Mouse (Mus musculus) megakaryocyte, embryonic 14.5 days (primary cell): Measurements from ENCODE around the gene Adat1. TPM values are rescaled to one million over a fixed set of nuclear protein-coding genes. Genes with fewer than 3 reads are reported as not detected.

Source experiments
- H3K27me3 ChIP-seq: replicated peaks from 2 replicates; pipeline ENCODE3; 2012; ENCODE audit warnings: inconsistent platforms
- H3K36me3 ChIP-seq: replicated peaks from 2 replicates; pipeline ENCODE3; 2012; ENCODE audit warnings: low read length, inconsistent platforms, mixed read lengths
- H3K4me1 ChIP-seq: 2 replicates; pipeline ENCODE4 v1.6.1; 2012; ENCODE audit warnings: inconsistent platforms
- H3K4me3 ChIP-seq: replicated peaks from 2 replicates; pipeline ENCODE3; 2012; ENCODE audit warnings: moderate library complexity, mild to moderate bottlenecking, inconsistent platforms
- H3K9me3 ChIP-seq: 2 replicates; pipeline ENCODE4 v1.6.1; 2012; ENCODE audit warnings: inconsistent platforms
- FLI1 ChIP-seq: IDR thresholded peaks from 2 replicates; pipeline ENCODE4 v1.6.1; 2012; ENCODE audit warnings: low read length, inconsistent platforms, mixed read lengths
- GATA1 ChIP-seq: IDR thresholded peaks from 3 replicates; pipeline ENCODE4 v1.6.1; 2012; ENCODE audit warnings: mixed read lengths, low read length, inconsistent platforms, borderline replicate concordance
- polyA plus RNA-seq: library from polyadenylated mRNA; stranded (reverse); fragments of >175 nt; gene quantifications from 2 replicates; pipeline ENCODE4 v1.2.3, GENCODE M21; 2012; ENCODE audit warnings: low replicate concordance; ENCODE audit not compliant: insufficient read depth

Gene Adat1
- polyA plus RNA-seq, 1 experiment = 0.40 TPM

GRCm38 (mm10) chr8:112009558-112009957, 17.5 kb upstream of the Adat1 start:
- Histone ChIP-seq H3K4me3 (no peak overlapping the region), H3K4me1 (peaks cover 53% of the 10 kb centered on the region)
- no peak for TF ChIP-seq GATA1
- no peak for TF ChIP-seq FLI1

GRCm38 (mm10) chr8:112007669-112008068, 15.6 kb upstream of the Adat1 start:
- Histone ChIP-seq H3K9me3 (no peaks in the 10 kb centered on the region), H3K27me3 (no peaks in the 10 kb centered on the region), H3K36me3 (peaks cover 55% of the 10 kb centered on the region), H3K4me1 (peaks cover 47% of the 10 kb centered on the region), H3K4me3 (no peak overlapping the region)
- TF ChIP-seq FLI1 (no peak), GATA1 (no peak)

More at GRCm38 (mm10) chr8:112009558-112009957, 17.5 kb upstream of the Adat1 start:
- no peaks in the 10 kb centered on the region for H3K9me3 ChIP-seq
- peaks cover 37% of the 10 kb centered on the region for H3K36me3 ChIP-seq
- H3K27me3 ChIP-seq = no peaks in the 10 kb centered on the region

- H3K9me3 ChIP-seq = no peaks in the 10 kb centered on the region
- H3K36me3 ChIP-seq = peaks cover 75% of the 10 kb centered on the region
- TF ChIP-seq FLI1 (no peak), GATA1 (no peak)
- no peak overlapping the region for H3K4me3 ChIP-seq
- peaks cover 43% of the 10 kb centered on the region for H3K4me1 ChIP-seq
- no peaks in the 10 kb centered on the region for H3K27me3 ChIP-seq
Measured at GRCm38 (mm10) chr8:112005601-112006000, 13.5 kb upstream of the Adat1 start.

GRCm38 (mm10) chr8:112004754-112005153, 12.7 kb upstream of the Adat1 start:
- Histone ChIP-seq H3K4me1 (peaks cover 35% of the 10 kb centered on the region), H3K4me3 (no peak overlapping the region), H3K27me3 (no peaks in the 10 kb centered on the region), H3K9me3 (no peaks in the 10 kb centered on the region), H3K36me3 (peaks cover 84% of the 10 kb centered on the region)
- no peak for TF ChIP-seq FLI1
- TF ChIP-seq GATA1 = no peak

GRCm38 (mm10) chr8:111992703-111993039, 569 bp upstream of the Adat1 start:
- no peak for TF ChIP-seq GATA1
- TF ChIP-seq FLI1 = no peak
- peak overlapping the region; percentile 76 for H3K4me3 ChIP-seq
- no peaks in the 10 kb centered on the region for H3K27me3 ChIP-seq
- no peaks in the 10 kb centered on the region for H3K9me3 ChIP-seq
- peaks cover 24% of the 10 kb centered on the region for H3K4me1 ChIP-seq
- peaks cover 70% of the 10 kb centered on the region for H3K36me3 ChIP-seq

GRCm38 (mm10) chr8:111991278-111991677, 824 bp downstream of the Adat1 start:
- Histone ChIP-seq H3K36me3 (peaks cover 68% of the 10 kb centered on the region), H3K9me3 (no peaks in the 10 kb centered on the region), H3K4me1 (peaks cover 24% of the 10 kb centered on the region), H3K27me3 (no peaks in the 10 kb centered on the region), H3K4me3 (peak overlapping the region; percentile 96)
- TF ChIP-seq FLI1 = no peak
- TF ChIP-seq GATA1 = no peak

GRCm38 (mm10) chr8:111989911-111990310, 2.2 kb downstream of the Adat1 start:
- peaks cover 68% of the 10 kb centered on the region for H3K36me3 ChIP-seq
- TF ChIP-seq FLI1 = no peak
- no peak for TF ChIP-seq GATA1

GRCm38 (mm10) chr8:111984511-111984910, 7.6 kb downstream of the Adat1 start:
- peaks cover 87% of the 10 kb centered on the region for H3K36me3 ChIP-seq

More at GRCm38 (mm10) chr8:111989911-111990310, 2.2 kb downstream of the Adat1 start:
- Histone ChIP-seq H3K27me3 (no peaks in the 10 kb centered on the region), H3K4me3 (peak overlapping the region; percentile 23), H3K4me1 (peaks cover 24% of the 10 kb centered on the region), H3K9me3 (no peaks in the 10 kb centered on the region)

GRCm38 (mm10) chr8:111982116-111982515, 10.0 kb downstream of the Adat1 start:
- TF ChIP-seq FLI1 (no peak), GATA1 (no peak)
- no peaks in the 10 kb centered on the region for H3K9me3 ChIP-seq
- H3K36me3 ChIP-seq = peaks cover 82% of the 10 kb centered on the region
- peak overlapping the region; percentile 12 for H3K4me3 ChIP-seq
- peaks cover 5% of the 10 kb centered on the region for H3K4me1 ChIP-seq
- H3K27me3 ChIP-seq = peaks cover 2% of the 10 kb centered on the region

More at GRCm38 (mm10) chr8:111984511-111984910, 7.6 kb downstream of the Adat1 start:
- Histone ChIP-seq H3K27me3 (no peaks in the 10 kb centered on the region), H3K4me1 (peaks cover under 1% of the 10 kb centered on the region), H3K4me3 (no peak overlapping the region), H3K9me3 (no peaks in the 10 kb centered on the region)
- TF ChIP-seq GATA1 (no peak), FLI1 (no peak)

- peaks cover 19% of the 10 kb centered on the region for H3K4me1 ChIP-seq
- peaks cover 82% of the 10 kb centered on the region for H3K36me3 ChIP-seq
- peaks cover 2% of the 10 kb centered on the region for H3K27me3 ChIP-seq
- peaks cover 12% of the 10 kb centered on the region for H3K9me3 ChIP-seq
- TF ChIP-seq GATA1 (no peak), FLI1 (no peak)
- no peak overlapping the region for H3K4me3 ChIP-seq
Measured at GRCm38 (mm10) chr8:111978147-111978546, 14.0 kb downstream of the Adat1 start.

- Histone ChIP-seq H3K4me3 (no peak overlapping the region), H3K27me3 (peaks cover 2% of the 10 kb centered on the region), H3K36me3 (peaks cover 81% of the 10 kb centered on the region), H3K9me3 (peaks cover 12% of the 10 kb centered on the region), H3K4me1 (peaks cover 19% of the 10 kb centered on the region)
- TF ChIP-seq GATA1 = no peak
- no peak for TF ChIP-seq FLI1
Measured at GRCm38 (mm10) chr8:111976326-111976725, 15.8 kb downstream of the Adat1 start.
